Mouse (Mus musculus) left cerebral cortex, adult 9 months (tissue): ENCODE data around the gene Fam166b.
A peak's percentile ranks its signal among the peaks of the same experiment; 100 is the strongest.

Experiments
- DNase-seq, 2 experiments: peaks; one replicate each; pipeline ENCODE4 v3.0.0; 2022; ENCODE audit warnings: low spot score in 2 of 2

Gene Fam166b

DNA sequence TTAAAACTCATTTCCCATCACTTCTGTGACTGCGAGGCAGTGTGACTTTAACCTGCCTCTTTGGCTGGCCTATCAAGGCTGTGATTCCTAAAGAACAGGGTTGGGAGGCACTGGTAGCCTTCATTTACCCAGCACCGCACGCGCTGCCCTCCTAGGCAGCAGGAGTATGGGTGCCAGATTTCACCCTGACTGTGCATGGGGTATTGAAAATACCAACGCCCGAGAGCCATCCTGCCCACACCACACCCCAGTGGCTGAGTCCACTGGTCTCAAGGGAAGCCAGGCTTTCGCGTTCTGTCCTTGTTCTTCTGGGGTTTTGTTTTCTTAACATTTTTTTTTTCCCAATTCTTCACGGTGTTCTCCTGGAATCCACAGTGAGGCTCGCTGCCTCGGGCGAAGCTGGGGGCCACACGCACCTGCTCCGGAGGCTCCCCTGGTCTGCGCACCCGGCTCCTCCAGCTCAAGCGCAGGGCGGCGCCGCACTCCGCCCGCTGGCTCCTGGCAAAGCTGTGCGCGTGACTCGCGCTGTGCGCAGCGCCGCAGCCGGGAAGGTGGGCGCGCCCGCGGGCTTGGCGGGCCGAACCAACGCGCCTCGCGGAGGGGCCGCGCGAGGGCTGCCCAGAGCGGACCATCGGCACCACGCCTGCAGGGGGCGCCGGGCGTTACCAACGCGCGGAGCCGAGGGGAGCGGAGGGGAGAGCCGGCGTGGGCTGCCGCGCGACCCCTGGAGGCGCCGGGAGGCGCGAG, 47.4 kb downstream of the Fam166b start, which contains the start of gene Rusc2:
Gene Rusc2 (plus strand): TSS at position 572 of the 747 bp plus-strand sequence.
- DNase-seq: peak; percentile 78 to 93

DNA sequence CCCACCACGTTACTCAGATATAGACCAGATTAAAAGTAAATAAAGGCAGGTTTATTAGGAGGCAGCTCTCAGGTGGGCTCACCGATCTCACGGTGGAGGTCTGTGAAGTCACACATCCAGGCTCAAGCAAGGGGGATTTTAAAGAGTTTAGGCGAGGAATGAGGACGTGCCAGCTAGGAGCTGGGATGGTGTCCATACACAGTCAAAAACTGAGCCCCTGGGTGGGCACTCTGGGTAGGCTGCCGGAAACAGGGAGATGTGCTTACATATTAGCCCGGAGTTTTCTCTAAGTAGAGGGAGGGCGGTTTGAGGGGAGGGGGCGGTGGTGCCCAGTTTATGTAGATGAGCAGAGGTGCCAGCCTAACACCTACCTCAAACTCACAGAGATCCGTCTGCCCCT, 48.0 kb downstream of the Fam166b start:
- DNase-seq: no peak

DNA sequence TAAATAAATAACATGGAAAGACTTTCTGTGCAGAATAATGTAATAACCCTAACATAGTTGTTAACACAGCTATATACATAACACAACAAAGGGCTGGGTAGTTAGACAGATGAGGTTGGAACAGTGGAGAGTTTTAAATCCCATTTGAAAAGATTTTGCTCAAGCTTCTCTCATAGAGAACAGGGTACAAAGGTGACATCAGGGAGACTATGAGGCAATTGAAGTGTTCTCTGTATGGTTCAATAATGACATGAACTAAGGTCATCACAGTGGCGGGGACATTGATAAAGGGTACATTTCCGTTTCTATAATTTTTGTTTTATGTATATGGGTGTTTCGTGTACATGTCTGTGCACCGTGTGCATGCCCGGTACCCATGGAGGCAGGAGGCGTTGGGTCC, 49.3 kb downstream of the Fam166b start:
- no peak for DNase-seq
